Mouse (Mus musculus) lung, postnatal 0 days (tissue): ENCODE data around the gene Mrs2.
A peak's percentile ranks its signal among the peaks of the same experiment; 100 is the strongest.

Experiments
- CTCF ChIP-seq: IDR thresholded peaks from 2 replicates; pipeline ENCODE4 v1.5.1; 2016; ENCODE audit warnings: antibody characterized with exemption, mild to moderate bottlenecking
- EP300 ChIP-seq: IDR thresholded peaks from 2 replicates; pipeline ENCODE4 v1.6.1; 2016; ENCODE audit warnings: antibody characterized with exemption, mild to moderate bottlenecking, control low read depth

DNA sequence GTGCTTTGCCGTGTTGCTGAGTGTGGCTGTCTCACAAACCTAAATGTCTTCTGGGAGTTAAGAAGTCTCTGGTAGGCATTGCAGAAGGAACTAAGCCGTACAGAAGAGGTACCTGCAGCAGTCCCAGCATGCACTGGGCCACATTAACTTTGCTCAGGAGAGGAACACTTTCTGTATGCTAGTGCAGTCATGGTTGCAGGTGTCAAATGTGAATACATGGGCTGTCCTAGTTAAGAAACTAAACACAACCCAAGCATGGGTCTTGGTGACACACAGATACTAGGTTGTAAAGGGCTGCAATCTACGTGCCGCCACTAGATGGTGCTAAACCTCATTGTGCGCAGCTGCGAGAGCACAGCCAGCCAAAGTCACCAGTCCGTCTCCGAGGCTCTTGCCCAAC lies 13.1 kb downstream of the Mrs2 start:
- no peak for TF ChIP-seq EP300
- TF ChIP-seq CTCF, result peak; percentile 57
